Mouse (Mus musculus) stomach, embryonic 16.5 days (tissue): ENCODE results near the gene Elmod2. TPM values are rescaled to one million over a fixed set of nuclear protein-coding genes. Genes with fewer than 3 reads are reported as not detected.

ENCODE experiments used
- ATAC-seq: fragments of 200-750 bp; cut with Nextera tagmentation; 2 replicates; pipeline ENCODE4 v1.8.0; 2017; ENCODE audit warnings: moderate number of reproducible peaks, moderate TSS enrichment; ENCODE audit not compliant: insufficient read depth, low FRiP score
- H3K27ac ChIP-seq: fragments of 300-500 bp; sonication (generic); 2 replicates; pipeline ENCODE4 v1.5.1; 2014; ENCODE audit warnings: low read length
- H3K27me3 ChIP-seq: fragments of 300-500 bp; sonication (generic); 2 replicates; pipeline ENCODE4 v1.6.1; 2014; ENCODE audit warnings: low read length, control low read depth, mixed read lengths; ENCODE audit not compliant: control insufficient read depth, insufficient read depth
- H3K36me3 ChIP-seq: fragments of 300-500 bp; sonication (generic); 2 replicates; pipeline ENCODE4 v1.6.1; 2014; ENCODE audit warnings: low read length; ENCODE audit not compliant: control insufficient read depth, insufficient read depth
- H3K4me1 ChIP-seq: fragments of 300-500 bp; sonication (generic); 2 replicates; pipeline ENCODE4 v1.6.1; 2014; ENCODE audit warnings: low read length, control low read depth, mixed read lengths; ENCODE audit not compliant: control insufficient read depth, insufficient read depth
- H3K4me2 ChIP-seq: fragments of 300-500 bp; sonication (generic); 2 replicates; pipeline ENCODE4 v1.6.1; 2014; ENCODE audit warnings: low read depth, low read length, mixed read lengths
- H3K4me3 ChIP-seq: fragments of 300-500 bp; sonication (generic); replicated peaks from 2 replicates; pipeline ENCODE4 v1.5.1; 2014; ENCODE audit warnings: mild to moderate bottlenecking, low read length
- H3K9ac ChIP-seq: fragments of 300-500 bp; sonication (generic); 2 replicates; pipeline ENCODE4 v1.6.1; 2014; ENCODE audit warnings: low read length
- H3K9me3 ChIP-seq: fragments of 300-500 bp; sonication (generic); replicated peaks from 2 replicates; pipeline ENCODE4 v1.6.1; 2016; ENCODE audit warnings: low read length, control low read depth; ENCODE audit not compliant: control insufficient read depth
- WGBS: fragments of 180-500 bp; shearing (Covaris S2); extraction: QIAGEN DNeasy Blood & Tissue Kit; methylation state at CpG from one replicate; pipeline ENCODE4 v1.1.7; 2014; 5-methylcytosine and 5-hydroxymethylcytosine counted together
- polyA plus RNA-seq: library from polyadenylated mRNA; unstranded; fragments of >200 nt; fragmentation: Nextera tagmentation; extraction: Ambion mirVana; gene quantifications from 2 replicates; pipeline ENCODE4 v1.2.1, GENCODE M21; 2015

Gene Elmod2
- 14.6 and 16.6 TPM in 2 replicates for polyA plus RNA-seq

DNA sequence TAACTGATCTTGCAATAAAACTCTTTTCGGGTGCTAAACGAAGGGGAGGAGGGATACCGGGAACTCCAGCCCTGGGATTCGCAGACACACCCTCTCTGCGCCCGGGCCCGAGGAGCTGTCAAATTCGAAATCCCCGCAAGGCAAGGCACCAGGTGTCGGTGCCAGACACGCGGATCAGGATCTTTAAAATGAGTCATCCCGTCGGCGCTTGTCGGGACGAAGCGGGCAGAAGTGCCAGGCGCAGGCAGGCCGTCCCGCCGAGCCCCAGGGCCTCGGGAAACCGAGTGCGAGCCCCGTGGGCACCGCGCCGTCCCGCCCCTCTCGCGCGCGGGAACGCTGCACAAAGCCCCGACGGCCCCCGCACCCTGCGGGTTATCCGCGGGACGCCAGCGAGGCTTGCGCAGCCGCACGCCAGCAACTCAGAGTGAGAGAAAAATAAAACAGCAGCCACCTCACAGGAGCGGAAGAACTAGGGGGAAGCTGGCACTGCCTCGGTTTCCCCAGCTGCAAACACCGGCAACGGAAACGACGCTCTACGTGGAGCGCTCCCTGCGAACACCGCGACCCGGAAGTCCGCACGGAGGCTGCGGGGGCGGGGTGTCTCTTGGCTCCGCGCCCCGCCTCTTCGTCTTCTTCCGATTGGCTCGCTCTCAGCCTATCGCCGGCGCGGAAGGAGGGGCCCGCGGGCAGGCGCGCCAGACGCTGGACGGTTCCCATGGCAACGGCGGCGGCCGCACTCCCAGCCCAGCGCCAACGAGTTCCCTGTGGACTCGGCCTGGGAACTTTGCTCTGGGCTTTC, at the start of gene Elmod2:
Gene Elmod2, minus strand, starts transcription at position 588 of the 799 bp plus-strand sequence.
- Histone ChIP-seq H3K9me3 (no peaks in the 10 kb centered on the region), H3K9ac (peak within 1 kb of the TSS; percentile 91), H3K36me3 (no peaks in the 10 kb centered on the region), H3K27ac (peak within 1 kb of the TSS; percentile 60), H3K4me2 (peak within 1 kb of the TSS; percentile 91), H3K4me1 (peaks cover 6% of the 10 kb centered on the region; the same call in 1 of the 2 replicates), H3K4me3 (peak within 1 kb of the TSS; percentile 90), H3K27me3 (no peaks in the 10 kb centered on the region)
- under 1% methylated on average over 85 of the region's 85 CpGs for WGBS
- peak; percentile 99 for ATAC-seq

GRCm38 (mm10) chr8:83381016-83381415, 48.7 kb upstream of the Elmod2 start:
- ATAC-seq = no peak
- H3K9ac ChIP-seq = no peak overlapping the region
- no peaks in the 10 kb centered on the region for H3K4me1 ChIP-seq
- no peaks in the 10 kb centered on the region for H3K36me3 ChIP-seq
- H3K27ac ChIP-seq = no peak overlapping the region
- 82% methylated on average over 2 of the region's 2 CpGs for WGBS
- no peaks in the 10 kb centered on the region for H3K27me3 ChIP-seq
- no peak overlapping the region for H3K4me3 ChIP-seq
- no peak overlapping the region for H3K4me2 ChIP-seq
- H3K9me3 ChIP-seq = no peaks in the 10 kb centered on the region

DNA sequence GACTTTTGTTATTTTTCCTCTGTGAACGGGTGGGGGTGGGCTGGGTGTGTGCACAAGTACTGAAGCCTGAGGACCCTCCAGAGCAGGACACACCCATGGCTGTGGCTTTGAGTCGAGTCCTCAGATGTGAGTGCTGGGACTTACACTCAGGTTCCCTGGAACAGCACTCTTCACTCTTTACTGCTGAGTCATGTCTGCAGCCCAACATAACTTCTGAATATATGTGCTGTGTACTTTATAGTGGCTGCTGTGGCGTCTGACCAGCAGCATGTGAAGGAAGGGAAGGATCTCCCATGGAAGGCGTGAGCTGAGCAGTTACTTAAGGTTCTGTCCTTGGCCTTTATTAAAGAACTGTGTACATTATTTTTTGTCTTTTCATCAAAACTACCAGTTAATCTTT, 47.9 kb upstream of the Elmod2 start:
- Histone ChIP-seq H3K36me3 (no peaks in the 10 kb centered on the region), H3K4me2 (no peak overlapping the region), H3K4me1 (no peaks in the 10 kb centered on the region), H3K9ac (no peak overlapping the region), H3K27ac (no peak overlapping the region), H3K27me3 (no peaks in the 10 kb centered on the region), H3K4me3 (no peak overlapping the region), H3K9me3 (no peaks in the 10 kb centered on the region)
- ATAC-seq = no peak
- 49% methylated on average over 4 of the region's 4 CpGs for WGBS

GRCm38 (mm10) chr8:83377231-83377630, 44.9 kb upstream of the Elmod2 start:
- Histone ChIP-seq H3K4me2 (no peak overlapping the region), H3K4me1 (no peaks in the 10 kb centered on the region), H3K9ac (no peak overlapping the region), H3K36me3 (no peaks in the 10 kb centered on the region), H3K27ac (no peak overlapping the region), H3K9me3 (no peaks in the 10 kb centered on the region), H3K4me3 (no peak overlapping the region), H3K27me3 (no peaks in the 10 kb centered on the region)
- no peak for ATAC-seq

DNA sequence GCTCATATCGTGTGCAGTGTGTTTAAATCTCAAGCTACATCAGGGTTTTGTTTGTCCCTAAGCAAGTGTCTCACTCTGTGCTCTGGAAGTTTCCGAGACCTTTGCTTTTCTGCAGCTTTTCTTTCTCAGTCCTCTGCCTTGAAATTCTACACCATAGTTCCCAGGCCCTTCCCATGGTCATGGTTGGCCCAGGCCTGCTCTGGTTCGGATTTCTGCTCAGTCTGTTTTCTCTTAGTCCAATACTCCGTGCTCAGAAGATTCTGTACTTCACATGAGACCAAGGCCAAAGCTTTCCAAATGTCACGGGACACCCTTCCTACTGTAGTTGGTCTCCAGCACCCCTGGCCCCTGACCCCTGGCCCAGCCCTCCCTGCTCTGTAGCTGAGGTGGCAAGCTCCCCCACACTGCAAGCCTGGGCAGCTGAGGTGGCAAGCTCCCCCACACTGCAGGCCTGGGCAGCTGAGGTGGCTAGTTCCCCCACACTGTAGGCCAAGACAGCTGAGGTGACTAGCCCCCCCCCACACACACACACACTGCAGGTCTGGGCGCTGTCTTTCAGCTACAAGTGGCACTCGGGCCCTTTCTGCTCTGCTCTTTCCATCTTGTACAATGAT, 31.0 kb upstream of the Elmod2 start:
- Histone ChIP-seq H3K36me3 (no peaks in the 10 kb centered on the region), H3K27ac (no peak overlapping the region), H3K4me3 (no peak overlapping the region), H3K9ac (no peak overlapping the region), H3K9me3 (no peaks in the 10 kb centered on the region), H3K4me2 (no peak overlapping the region), H3K27me3 (no peaks in the 10 kb centered on the region), H3K4me1 (no peaks in the 10 kb centered on the region)
- 67% methylated on average over 7 of the region's 7 CpGs for WGBS
- no peak for ATAC-seq

GRCm38 (mm10) chr8:83351315-83351714, 19.0 kb upstream of the Elmod2 start:
- 86% methylated on average over 2 of the region's 2 CpGs for WGBS
- ATAC-seq = no peak
- H3K9me3 ChIP-seq = no peaks in the 10 kb centered on the region; the same call in 1 of the 2 replicates

DNA sequence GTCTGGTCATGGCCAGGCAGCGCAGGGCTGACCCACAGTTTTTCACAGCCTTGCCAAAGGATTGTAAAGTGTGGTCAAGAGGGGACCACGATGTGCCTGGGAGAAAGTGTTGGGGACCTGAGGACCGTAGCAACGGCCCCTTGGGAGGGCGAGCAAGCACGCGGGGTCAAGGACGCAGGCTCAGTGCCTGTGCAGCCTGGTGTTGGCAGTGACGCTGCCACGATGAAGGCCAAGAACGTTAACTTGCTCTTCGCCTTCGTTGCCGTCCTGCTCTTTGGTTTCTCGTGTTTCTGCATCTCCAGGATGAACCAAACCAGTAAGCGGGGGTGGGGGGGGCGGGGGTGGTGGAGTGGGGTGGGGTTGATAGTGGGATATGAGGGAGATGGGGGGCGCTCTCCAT, 16.0 kb upstream of the Elmod2 start, which contains the start of gene Mgat4d:
Gene Mgat4d, plus strand, starts transcription at position 209 of the 400 bp plus-strand sequence.
- Histone ChIP-seq H3K4me2 (no peak within 1 kb of the TSS), H3K27ac (no peak within 1 kb of the TSS), H3K27me3 (no peaks in the 10 kb centered on the region), H3K4me1 (no peaks in the 10 kb centered on the region), H3K36me3 (no peaks in the 10 kb centered on the region), H3K9ac (no peak within 1 kb of the TSS), H3K4me3 (no peak within 1 kb of the TSS), H3K9me3 (no peaks in the 10 kb centered on the region)
- no peak for ATAC-seq
- WGBS = 72% methylated on average over 18 of the region's 18 CpGs

More at GRCm38 (mm10) chr8:83351315-83351714, 19.0 kb upstream of the Elmod2 start:
- Histone ChIP-seq H3K27ac (no peak overlapping the region), H3K4me1 (no peaks in the 10 kb centered on the region), H3K27me3 (no peaks in the 10 kb centered on the region), H3K9ac (no peak overlapping the region), H3K4me2 (no peak overlapping the region), H3K36me3 (no peaks in the 10 kb centered on the region), H3K4me3 (no peak overlapping the region)

- no peaks in the 10 kb centered on the region for H3K4me1 ChIP-seq
- no peak overlapping the region for H3K4me3 ChIP-seq
- H3K27ac ChIP-seq = no peak overlapping the region
- no peaks in the 10 kb centered on the region; the same call in 1 of the 2 replicates for H3K9me3 ChIP-seq
- H3K9ac ChIP-seq = no peak overlapping the region
- no peak for ATAC-seq
- no peaks in the 10 kb centered on the region for H3K27me3 ChIP-seq
- H3K36me3 ChIP-seq = no peaks in the 10 kb centered on the region
- H3K4me2 ChIP-seq = no peak overlapping the region
Observed at GRCm38 (mm10) chr8:83342693-83343092, 10.4 kb upstream of the Elmod2 start.

- Histone ChIP-seq H3K27ac (no peak overlapping the region), H3K9ac (no peak overlapping the region), H3K4me1 (no peaks in the 10 kb centered on the region), H3K4me2 (no peak overlapping the region), H3K36me3 (no peaks in the 10 kb centered on the region), H3K27me3 (no peaks in the 10 kb centered on the region), H3K4me3 (no peak overlapping the region), H3K9me3 (no peaks in the 10 kb centered on the region; the same call in 1 of the 2 replicates)
- WGBS = 81% methylated on average over 3 of the region's 3 CpGs
- ATAC-seq = no peak
Observed at GRCm38 (mm10) chr8:83342076-83342475, 9.8 kb upstream of the Elmod2 start.
